Mouse (Mus musculus) thymus, adult 18-20 months (tissue): ENCODE measurements around the gene Zfp777.

Experiments
- DNase-seq, 2 experiments: peaks; one replicate each; pipeline ENCODE4 v3.0.0; 2022; ENCODE audit warnings: mixed read lengths in 2 of 2

Zfp777 gene

GRCm38 (mm10) chr6:48025905-48026660 lies 22.6 kb downstream of the Zfp777 start:
- DNase-seq = no peak

- DNase-seq = no peak
Observed at GRCm38 (mm10) chr6:48024994-48025345, 23.7 kb downstream of the Zfp777 start.

GRCm38 (mm10) chr6:48024330-48024993 lies 24.2 kb downstream of the Zfp777 start:
- no peak for DNase-seq

GRCm38 (mm10) chr6:48022672-48023071 lies 26.0 kb downstream of the Zfp777 start:
- DNase-seq = no peak

- no peak for DNase-seq
Observed at GRCm38 (mm10) chr6:48021678-48022077, 27.0 kb downstream of the Zfp777 start.

- DNase-seq = no peak
Observed at GRCm38 (mm10) chr6:48020006-48020405, 28.7 kb downstream of the Zfp777 start.

- no peak for DNase-seq
Observed at GRCm38 (mm10) chr6:48016841-48017240, 31.9 kb downstream of the Zfp777 start.

GRCm38 (mm10) chr6:48016090-48016521 lies 32.6 kb downstream of the Zfp777 start:
- DNase-seq = peak; percentile 49 to 57

- DNase-seq = no peak
Observed at GRCm38 (mm10) chr6:48010727-48011126, 38.0 kb downstream of the Zfp777 start.

- DNase-seq = no peak
Observed at GRCm38 (mm10) chr6:47995661-47996060, 53.0 kb downstream of the Zfp777 start.

GRCm38 (mm10) chr6:47983936-47984335 lies 64.8 kb downstream of the Zfp777 start:
- DNase-seq = no peak

GRCm38 (mm10) chr6:47978897-47979368 lies 69.8 kb downstream of the Zfp777 start:
- DNase-seq = peak; percentile 59 to 65

- no peak for DNase-seq
Observed at GRCm38 (mm10) chr6:47974599-47974998, 74.1 kb downstream of the Zfp777 start.
